Mouse (Mus musculus) gastrocnemius, postnatal 4 days (tissue): Measurements from ENCODE around the gene Adamtsl1. TPM values are rescaled to one million over a fixed set of nuclear protein-coding genes. Genes with fewer than 3 reads are reported as not detected.

ENCODE experiments used
- DNase-seq, 2 experiments: peaks; one replicate each; pipeline ENCODE4 v3.0.0; 2021 to 2022; ENCODE audit warnings: low spot score in 2 of 2, mixed read lengths in 2 of 2
- total RNA-seq, 2 experiments: library from RNA; stranded (reverse); gene quantifications; 2 replicates each; pipeline ENCODE4 v1.2.3; 2021

Adamtsl1 gene
- total RNA-seq, 2 experiments from 2014 or later, result 25.0 to 26.6 TPM

DNA sequence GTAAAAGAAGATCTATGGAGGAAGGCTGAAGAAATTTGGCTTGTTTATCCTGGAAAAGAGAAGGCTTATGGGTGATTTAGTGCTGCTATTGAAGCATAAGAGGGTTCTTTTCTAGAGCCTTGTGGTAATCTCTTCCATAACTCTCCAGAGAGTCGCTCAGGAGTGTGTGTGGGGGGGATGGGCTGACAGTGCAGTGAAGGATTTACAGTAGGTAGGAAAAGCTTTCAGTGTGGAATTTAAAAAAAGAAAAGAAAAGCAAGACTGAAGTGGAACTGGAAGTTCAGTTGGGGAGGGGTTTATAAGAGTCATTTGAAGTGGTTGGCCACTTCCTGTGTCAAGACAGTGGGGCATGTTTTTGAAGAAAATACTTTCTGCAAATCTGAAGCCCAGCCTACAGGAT lies 155.8 kb downstream of the Adamtsl1 start:
- DNase-seq, result no peak

DNA sequence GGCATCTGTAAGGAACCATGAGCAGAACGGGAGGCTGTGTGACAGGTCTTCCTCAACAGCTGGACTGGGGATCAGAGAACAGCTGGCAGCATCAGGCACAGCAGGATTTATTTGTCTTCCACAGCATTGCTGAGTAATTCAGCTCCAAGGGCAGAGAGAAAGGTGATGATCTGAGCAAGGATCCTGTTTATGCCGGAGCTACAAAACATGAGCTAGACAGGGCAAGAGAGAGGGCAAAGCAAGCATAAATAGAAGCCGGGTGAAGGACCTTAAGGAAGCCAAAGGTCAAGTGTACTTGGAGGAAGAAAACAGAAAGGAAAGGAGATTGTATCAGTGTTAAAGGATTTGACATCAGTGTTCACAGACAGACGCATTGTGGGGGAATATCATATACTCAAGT lies 158.3 kb downstream of the Adamtsl1 start:
- no peak for DNase-seq

DNA sequence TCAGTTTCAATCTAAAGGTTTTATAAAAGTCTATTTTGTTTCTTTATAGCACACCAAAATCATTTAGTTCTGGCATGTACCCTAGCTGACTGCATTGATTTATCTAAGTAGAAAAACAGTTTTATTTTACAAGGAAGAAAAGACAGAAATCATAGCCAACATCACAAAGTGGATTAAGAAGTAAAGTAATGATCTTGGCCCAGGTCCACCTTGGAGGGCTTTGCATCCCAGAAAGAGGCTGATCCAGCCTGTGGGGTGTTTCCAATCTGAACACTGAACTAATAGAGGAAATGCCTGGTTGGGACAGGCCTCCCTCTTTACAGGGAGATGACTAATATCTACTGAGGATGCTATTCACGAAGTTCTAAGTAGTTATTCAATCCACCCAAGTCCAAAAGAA lies 163.6 kb downstream of the Adamtsl1 start:
- peak in 1 of 2 experiments; percentile 48 for DNase-seq

DNA sequence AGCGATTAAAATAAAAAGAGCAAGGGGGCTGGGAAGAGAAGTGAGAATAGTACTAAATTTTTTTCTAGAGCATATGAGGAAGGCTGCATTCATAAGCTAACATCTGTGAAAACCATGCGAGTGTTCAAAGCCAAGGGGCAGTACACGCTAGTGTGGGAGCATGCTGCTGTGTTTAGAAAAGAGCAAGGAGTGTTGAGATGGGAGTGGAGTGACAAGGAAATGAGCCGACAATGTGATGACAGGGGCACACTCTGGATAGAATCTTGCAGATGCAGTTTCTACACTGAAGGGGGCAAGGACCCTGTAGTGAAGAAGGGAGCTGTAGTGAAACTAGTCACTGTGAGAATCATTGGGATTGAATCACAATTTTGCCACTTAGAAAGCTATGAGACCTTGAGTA lies 172.2 kb downstream of the Adamtsl1 start:
- DNase-seq, result no peak

DNA sequence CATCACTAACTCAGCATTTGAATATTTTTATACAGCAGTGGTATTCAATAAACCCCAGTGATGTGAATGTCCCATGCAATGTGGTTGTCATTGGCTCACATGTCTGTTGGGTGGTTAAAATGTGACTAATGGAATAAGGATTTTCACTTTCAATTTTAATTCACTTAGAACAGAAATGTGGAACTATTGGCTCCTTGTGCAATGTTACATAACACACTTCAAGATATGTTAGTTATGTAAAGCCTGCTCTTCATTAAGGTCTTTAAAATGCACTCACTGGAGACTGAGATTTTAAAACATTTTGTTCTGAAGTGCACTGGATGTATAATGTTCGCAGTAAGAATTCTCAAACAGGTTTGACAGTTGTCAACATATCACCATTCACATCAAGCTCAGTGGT lies 181.3 kb downstream of the Adamtsl1 start:
- DNase-seq, result no peak

DNA sequence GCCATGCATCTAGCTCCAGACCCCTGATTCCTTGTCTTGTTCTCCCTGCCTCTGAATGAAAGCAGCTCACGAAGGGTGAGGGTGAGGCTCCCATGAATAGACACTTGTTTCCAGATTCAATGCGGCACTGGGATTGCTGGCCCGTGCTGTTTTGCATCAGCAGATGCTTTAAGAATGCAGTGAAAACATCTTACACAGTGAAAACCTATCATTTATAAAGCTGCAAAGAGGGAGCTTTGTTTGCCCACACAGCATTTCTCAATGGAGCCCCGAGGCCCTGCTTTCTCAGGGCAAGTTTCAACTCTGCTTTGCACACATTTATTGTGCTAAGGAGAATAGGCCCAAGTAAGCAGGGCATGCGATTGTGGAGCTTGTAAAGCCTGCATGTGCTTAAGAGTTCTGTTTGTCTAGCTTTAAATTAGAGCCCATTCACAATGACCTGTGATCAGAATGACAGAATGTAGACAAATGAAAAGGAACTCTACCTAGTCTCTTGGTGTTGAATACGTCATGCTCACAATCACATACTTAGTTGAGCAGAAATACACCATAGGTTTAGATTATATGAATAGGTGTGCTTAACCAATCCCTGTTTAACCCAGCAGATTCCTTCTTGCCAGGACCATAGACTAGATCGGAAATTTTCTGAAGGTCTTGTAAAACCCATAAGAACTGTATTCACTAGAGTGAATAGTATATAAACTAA lies 193.5 kb downstream of the Adamtsl1 start:
- no peak for DNase-seq

DNA sequence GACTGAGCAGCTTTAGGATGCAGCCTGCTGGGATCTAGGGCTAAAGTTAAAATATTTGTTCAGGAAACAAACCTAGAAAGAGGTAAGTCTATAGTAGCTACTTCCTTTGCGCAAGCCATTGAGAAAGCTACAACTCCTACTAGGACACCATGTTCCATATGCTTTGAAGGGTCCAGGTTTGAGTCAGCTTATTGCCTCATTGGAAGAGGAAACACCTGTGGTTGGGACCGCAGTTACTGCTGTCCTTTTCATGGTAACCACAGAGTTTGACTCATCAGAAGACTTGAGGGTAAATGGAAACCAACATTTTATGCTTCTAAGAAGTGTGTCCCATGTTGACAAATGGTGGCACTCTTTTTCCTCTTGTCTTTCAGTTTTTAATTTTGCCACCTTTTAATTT lies 195.7 kb downstream of the Adamtsl1 start:
- no peak for DNase-seq

DNA sequence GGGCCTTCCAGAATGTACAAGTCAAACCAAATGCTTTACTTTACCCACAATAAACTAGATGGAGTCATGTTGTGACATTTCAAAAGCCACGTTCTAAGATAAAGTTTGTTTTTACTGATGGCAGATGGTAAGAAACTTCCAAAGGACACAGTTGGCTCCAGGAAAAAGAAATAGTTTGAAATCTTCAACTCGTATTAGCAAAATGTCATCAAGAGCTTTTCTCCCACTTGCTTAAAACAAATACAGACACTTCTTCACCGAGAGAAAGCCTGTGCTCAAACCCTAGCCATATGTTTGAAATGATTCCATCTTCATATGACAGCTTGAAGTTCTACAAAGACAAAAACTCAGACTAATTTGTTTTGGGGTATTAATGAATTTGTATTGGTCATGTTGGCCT lies 211.0 kb downstream of the Adamtsl1 start:
- no peak for DNase-seq

DNA sequence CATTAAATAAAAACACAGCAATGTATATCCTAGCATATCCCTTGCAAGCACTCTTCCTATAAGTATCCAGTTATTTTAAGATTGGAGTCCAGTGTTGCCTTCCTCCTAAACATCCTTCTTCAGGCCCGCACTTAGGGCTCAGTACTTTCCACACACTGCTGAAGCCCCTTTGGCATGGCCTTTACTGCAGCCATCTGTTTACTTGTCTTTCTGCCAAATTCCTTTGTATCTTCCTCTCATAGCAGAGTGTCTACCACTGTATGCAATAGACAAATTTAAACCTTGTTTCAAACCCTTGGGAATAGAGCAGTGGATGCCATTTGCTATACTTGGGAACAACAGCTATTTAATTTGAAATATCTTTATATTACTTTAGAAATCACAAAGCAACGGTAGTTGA lies 213.8 kb downstream of the Adamtsl1 start:
- DNase-seq, result no peak

DNA sequence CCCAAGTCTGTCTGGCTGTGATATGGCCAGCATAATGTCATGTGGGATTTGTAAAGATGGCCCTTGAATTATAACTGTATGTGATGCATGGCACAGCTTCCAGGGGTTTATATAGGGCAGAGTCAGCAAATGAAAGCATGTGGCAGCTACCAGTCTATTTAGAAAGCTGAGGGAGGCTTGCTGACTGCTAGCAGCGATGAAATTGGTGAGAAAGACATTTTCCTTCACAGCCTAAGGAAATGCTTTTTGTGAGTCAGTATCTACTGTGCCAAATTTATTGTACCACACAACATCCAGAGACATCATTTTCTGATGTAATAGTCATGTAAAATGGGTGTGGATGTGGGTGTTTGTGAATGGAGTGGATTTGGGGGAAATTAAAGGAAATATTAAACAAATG lies 214.4 kb downstream of the Adamtsl1 start:
- no peak for DNase-seq

DNA sequence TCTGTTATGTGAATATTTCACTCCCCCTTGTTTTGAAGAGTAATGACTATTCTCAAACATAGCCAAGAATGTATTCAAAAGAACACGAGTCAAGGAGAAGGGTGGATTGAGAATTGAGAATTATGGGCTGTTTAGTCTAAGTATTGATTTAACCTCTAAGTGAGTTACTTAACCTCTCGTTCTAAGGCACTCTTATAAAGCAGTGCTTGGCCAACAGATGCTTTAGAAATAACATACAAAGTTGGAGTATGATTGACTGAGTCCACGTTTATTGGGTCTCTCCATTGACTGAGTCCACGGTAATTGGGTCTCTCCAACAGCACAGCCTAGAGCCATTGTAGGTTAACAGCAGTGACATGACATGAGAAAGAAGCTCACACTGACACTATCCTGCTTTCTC lies 226.5 kb downstream of the Adamtsl1 start:
- DNase-seq, result no peak

DNA sequence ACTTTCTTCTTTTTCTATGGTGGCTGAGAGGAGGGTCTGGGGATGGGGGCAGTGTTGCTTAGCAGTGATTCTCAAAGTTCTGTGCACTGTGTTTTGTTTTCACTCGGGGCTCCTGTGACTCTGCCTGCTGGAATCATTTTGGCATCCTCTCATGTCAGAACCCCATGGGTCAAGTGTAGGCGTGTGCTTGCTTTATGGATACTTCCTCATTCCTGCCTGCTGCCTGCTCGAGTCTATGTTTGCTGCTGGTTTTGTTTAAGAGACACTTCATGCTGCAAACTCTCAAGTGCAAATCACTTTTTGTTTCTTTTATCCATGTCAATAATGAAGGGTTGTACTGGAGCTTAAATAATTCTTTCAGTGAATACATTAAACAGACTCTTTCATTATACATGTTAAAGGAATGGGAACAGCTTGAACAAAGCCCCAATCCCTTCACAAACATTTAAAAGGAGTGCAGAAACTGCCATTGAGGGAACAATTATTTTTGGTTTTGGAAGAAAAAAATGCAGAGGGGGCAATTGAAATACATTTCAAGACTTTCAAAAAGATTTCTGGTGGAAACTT lies 227.9 kb downstream of the Adamtsl1 start:
- DNase-seq, result peak in 1 of 2 experiments; percentile 9

DNA sequence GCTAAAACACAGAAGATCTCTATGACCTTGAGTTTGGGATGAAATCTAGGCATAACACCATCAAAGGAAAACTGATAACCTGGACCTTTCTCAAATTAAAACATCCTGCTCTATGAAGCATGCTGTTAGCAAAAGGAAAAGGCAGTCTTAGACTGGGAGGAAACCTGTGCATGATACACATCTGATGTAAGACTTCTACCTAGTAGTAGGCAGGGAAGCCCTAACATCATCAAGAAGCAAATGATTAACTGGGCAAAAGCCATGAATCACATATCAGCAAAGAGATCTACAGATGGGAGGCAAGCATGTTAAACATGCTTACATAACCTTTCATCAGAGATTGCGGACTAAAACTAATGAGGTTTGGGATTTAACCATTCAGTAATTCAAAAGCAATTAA lies 229.5 kb downstream of the Adamtsl1 start:
- no peak for DNase-seq

DNA sequence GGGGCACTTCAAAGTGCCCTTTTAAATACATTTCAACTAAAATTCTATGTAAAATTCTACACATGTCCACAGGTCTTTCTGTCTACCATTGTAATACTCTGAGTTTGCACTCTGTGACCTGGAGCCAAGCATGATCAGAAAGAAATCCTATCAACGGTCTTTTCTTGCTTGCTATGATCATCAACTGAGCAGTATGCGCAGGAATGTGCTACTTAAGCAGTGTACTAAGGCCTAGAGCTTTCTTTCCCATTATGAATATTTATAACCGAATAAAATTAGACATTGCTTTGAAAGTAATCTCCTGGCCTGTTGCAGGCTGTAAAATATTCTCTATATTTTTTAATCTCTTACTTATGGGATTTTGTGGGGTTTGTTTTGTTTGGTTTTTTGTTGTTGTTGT lies 248.7 kb downstream of the Adamtsl1 start:
- DNase-seq, result no peak

DNA sequence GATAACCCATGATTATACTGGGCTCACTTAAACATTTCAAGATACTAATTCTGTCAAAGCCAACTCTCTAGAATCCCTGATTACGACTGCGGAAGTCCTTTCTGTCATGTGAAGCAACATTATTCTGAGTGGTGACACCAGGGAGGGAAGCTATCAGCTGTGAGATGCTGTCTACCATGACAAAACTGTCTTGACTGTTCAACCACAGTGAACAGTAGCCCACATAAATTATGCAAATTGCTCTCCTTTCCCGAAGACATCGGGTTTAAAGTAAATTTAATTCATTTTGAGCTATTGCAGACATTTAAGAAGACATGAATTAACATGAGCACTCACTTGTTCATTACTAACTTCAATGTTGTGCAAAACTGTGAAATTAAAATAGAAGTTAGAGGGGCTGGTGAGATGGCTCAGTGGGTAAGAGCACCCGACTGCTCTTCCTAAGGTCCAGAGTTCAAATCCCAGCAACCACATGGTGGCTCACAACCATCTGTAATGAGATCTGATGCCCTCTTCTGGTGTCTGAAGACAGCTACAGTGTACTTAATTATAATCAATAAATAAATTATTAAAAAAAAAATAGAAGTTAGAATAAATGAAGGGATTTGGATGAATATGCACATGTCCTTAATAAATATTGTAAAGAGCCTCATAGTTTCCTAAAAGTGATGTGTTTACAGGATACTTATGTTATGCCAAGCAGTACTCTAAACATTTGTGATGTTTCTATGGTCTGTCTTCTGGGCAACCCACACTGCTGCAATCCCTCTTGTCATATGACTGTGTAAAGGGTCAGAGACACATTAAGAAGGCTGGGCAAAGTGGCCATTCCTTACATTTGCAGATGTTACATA lies 249.4 kb downstream of the Adamtsl1 start:
- DNase-seq, result no peak

DNA sequence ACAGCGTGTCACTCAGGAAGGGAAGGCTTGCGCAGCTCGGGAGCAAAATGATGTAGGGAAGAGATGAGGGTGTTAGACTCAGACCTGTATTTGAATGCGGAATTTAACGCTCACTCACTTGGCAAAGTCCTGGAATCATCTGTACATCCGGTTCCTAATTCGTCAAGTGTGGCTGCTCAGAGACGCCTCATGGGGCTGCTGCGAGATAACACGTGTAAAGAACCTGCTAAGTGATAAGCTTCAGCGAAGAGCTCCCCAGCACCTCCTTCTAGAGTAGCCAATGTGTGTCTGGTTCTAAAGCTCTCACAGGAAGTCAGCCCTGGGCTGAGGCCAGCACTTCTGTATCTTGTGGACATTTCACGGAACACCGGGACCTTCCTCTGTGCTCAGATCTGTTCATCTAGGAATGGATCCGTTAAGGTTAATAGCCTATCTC lies 250.1 kb downstream of the Adamtsl1 start:
- no peak for DNase-seq

DNA sequence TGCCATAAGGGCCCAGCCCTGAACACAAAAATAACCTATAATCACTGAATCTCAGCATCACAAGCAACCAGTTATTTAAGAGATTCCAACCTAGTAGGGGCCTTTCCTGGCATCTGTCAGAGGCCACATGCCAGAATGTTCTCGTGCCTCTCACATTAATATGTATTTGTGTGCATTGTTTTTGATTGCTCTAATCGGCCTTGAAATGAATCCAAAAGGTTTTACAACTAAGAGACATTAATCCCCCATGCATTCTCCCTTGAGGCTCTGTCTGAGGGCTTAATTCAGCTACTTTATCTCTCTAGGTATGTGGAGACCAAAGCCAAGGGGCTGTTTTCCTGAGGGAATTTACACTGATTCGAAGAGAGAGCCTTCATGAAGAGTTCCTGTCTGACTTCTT lies 250.5 kb downstream of the Adamtsl1 start:
- no peak for DNase-seq

DNA sequence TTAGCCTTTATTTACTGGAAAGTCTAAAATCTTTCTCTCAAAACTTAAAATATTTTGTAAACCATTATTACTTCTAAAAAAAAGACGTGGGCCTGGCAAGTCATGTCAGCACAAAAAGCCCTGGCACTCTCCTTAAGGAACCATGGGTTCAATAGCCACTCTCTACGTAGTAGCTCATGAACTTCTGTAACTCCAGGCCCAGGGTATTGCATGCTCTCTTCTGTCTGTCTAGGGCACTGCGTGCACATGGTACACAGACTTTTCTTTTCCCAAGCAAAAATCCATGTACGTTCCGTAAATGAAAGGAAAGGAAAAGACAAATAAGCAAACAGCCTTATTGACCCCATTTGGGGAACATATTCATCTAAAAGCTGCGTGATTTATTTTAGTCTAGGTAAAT lies 253.7 kb downstream of the Adamtsl1 start:
- DNase-seq, result no peak

DNA sequence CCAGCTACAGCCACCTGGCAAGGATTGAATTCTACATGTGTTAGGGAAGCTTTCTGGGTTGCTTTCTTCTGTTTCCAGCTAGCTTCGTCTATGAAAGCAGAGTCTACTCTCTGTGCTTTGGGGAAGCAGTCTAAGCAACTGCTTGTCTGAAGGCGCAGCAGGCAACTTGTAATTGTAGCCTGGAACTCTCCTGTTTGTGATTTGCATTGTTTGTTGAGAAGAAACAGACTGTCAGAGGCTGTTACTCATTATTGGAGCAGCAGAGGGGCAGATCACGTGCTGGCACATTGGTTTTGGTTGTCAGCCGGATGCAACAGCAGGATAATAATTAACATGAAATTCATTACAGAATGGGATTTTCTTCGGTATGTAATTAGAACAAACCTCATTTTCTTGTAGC lies 254.1 kb downstream of the Adamtsl1 start:
- no peak for DNase-seq

DNA sequence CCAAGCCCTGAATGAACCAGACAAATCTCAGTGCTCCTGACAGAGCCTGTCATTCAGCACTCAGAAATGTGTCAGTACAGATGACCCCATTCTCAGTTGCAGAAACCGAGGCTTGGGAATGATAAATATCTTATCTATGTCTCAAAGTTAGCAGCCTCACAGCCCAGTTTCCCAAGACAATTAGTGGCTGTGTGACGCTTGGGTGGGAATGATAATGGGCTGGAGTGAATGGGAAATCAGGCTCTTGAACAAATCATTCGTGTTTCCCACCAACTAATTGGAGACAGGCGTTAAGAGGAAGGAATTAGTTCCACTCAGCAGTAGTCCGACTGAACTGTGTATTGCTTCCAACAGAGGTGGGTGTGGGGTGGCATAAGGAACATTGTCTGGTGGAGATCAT lies 268.5 kb downstream of the Adamtsl1 start:
- no peak for DNase-seq

DNA sequence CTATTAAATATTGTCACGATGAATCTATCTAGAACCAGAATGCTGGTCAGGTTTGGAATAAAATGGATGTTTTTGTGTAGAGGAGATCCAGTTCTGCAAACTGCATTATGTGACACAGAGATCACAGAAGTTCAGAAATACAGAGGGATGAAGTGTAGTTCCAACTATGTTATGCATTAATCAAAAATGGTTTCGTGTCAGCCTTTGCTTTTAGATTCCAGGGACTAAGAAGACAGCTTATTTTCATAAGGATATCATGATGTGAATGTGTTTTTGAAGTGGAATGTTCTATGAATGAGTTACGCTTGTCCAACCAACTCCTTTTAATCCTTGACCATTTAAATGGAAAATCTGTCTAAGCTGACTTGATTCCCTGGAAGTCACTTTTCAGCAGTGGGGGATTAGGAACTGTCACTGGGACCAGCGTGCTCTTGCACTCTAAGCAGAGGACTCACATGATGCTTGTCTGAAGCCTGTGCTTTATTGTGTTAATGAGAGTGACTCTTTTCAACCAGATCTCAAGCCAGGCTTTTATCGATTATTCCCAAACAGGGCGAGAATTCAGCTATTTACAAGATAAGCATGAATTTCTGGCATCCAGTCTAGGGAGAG lies 269.9 kb downstream of the Adamtsl1 start:
- DNase-seq, result no peak

DNA sequence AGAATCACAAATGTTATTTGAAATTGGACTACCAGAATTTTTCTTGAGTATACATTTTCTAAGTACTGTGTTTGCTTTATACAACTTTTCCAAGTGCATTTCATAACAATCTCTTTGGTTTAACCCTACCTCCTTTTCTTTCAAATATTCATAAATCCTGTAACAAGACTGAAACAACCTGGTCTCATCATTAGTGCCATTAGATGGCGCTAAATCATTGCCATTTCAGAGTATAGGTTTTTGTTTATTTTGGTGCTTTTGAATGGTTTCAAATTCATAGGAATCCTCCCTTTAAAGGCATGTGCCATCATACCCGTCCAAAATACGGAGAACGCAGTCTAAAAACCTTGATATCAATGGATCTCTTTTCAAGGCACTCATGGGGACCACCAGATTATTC lies 270.5 kb downstream of the Adamtsl1 start:
- DNase-seq, result no peak
